Mouse (Mus musculus) retina, adult 2 months (tissue): ENCODE measurements around the gene Kcnk4.

Experiments used
- DNase-seq: peaks from one replicate; pipeline ENCODE4 v3.0.0-alpha.2; 2012; ENCODE audit warnings: low read depth, low spot score

Kcnk4 gene

GRCm38 (mm10) chr19:6937541-6938465, 3.5 kb upstream of the Kcnk4 start:
- no peak for DNase-seq

- DNase-seq: no peak
Observed at GRCm38 (mm10) chr19:6936299-6936698, 2.0 kb upstream of the Kcnk4 start.

GRCm38 (mm10) chr19:6933436-6934194, 700 bp downstream of the Kcnk4 start:
- DNase-seq: no peak

- no peak for DNase-seq
Observed at GRCm38 (mm10) chr19:6933102-6933435, 1.2 kb downstream of the Kcnk4 start.

GRCm38 (mm10) chr19:6932018-6932417, 2.3 kb downstream of the Kcnk4 start:
- no peak for DNase-seq

DNA sequence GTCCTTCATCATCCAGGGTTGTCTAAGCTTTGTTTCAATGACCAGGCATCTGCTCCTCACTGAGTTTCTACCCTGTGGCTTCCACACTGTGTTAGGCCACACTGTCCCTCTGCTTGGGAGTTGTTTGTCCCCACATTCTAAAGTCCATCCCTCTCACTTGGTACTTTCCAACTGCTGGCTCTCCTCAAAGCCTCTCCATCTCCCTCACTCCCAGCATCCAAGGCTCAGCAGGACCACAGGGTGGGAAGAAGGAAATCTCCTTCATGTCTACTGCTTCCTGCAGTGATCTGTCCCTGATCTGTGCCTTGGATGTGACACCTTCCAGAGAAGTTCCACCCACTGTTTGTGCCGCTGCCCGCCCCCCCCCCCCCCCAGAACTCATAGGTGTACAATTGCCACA, 3.3 kb downstream of the Kcnk4 start:
- no peak for DNase-seq

DNA sequence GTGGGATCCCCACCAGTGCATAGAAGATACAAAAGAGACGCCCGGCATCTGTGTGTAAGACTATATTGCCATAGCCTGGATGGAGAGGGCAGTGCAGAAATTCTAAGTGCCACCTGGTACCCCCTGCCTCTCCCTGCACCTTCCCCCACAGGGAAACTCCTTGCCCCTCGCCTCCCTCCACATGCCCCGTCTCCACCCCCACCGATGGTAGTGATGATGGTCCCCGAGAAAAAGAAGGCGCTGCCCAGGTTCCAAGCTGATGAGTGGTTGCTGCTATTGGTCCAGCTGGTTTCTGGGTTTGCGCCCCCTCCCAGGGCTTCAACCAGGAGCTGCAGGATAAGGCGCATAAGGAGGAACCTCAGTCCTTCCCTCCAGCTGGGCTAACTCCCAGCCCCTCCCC, 6.2 kb downstream of the Kcnk4 start:
- no peak for DNase-seq

DNA sequence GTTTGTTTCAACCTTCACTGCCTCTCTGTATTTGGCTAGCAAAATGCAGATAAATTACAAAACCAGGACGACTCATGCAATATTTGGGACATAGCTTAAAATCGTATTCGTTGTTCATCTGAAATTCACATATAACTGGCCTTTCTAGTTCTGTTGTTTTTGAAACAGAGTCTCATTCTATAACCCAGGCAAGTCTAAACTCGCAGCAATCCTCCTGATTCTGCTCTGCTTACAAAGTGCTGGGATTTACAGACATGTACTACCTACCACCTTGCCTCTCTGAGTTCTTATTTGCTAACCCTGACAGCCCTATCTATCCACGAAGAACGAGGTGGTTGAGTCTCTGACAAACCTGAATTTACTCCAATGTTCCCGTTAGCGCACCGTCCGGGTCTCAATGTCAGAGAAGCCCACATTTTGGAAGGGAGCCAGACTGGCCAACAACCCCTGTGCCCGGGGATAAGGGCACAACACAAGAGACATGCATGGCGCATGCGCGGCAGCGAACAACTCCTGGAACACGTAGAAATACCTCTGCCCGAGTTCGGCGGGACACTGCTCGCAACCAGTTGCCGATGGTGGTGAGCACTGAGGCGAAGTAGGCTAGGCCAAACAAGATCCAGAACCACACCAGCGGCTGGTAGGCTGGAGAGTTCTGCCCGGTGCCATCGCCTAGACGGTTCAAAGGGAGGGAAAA, 7.6 kb downstream of the Kcnk4 start:
- DNase-seq: no peak

DNA sequence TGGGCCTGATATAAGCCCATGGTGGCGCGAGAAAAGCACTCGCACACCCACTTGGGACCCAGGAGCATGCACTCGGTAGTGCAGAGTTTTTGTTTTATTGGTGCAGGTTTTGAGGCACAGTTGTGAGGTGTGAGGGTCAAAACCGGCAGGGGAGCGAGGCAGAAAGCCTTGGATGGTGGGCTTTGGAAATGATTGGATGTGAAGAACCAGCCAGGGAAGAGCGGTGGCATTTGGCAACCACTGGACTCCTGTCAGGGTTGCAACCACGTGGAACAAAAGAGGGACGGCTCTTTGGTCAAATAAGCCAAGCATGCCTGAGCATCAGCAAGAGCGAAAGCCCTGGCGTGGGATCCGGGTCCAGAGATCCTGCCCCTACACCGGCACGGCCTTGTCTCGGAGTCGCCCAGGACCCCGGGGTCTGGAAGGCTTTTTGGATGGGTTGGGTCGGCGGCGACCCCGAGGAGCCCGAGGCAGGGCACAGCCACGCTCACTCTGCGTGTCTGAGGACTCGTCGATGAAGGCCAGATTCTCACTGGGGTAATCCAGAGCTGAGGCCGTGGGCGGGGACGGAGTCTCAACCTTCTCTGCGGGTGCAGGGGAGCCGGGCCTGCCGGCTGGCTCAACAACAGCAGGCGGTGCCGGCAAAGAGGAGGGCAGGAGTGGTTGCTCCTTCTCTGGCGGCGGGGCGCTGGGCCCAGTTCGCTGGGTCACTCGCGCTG, 8.5 kb downstream of the Kcnk4 start:
- no peak for DNase-seq

DNA sequence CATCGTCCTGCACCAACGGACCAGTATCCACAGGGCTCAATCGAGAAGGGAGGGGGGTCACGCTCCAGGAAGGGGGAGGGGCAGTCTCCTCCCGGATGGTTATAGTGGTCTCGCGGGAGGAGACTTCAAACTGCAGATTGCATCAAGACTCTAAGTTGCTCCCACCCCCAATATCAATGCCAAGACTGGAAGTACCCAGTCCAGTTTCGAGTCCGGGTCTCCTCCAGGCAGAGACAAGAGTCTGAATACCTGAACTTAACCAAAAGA, 9.1 kb downstream of the Kcnk4 start, which contains the start of gene Catsperz:
TSS of gene Catsperz (minus strand) at position 74 of the 267 bp plus-strand sequence.
- DNase-seq: no peak

- DNase-seq: no peak
Observed at GRCm38 (mm10) chr19:6924461-6925306, 9.6 kb downstream of the Kcnk4 start.

DNA sequence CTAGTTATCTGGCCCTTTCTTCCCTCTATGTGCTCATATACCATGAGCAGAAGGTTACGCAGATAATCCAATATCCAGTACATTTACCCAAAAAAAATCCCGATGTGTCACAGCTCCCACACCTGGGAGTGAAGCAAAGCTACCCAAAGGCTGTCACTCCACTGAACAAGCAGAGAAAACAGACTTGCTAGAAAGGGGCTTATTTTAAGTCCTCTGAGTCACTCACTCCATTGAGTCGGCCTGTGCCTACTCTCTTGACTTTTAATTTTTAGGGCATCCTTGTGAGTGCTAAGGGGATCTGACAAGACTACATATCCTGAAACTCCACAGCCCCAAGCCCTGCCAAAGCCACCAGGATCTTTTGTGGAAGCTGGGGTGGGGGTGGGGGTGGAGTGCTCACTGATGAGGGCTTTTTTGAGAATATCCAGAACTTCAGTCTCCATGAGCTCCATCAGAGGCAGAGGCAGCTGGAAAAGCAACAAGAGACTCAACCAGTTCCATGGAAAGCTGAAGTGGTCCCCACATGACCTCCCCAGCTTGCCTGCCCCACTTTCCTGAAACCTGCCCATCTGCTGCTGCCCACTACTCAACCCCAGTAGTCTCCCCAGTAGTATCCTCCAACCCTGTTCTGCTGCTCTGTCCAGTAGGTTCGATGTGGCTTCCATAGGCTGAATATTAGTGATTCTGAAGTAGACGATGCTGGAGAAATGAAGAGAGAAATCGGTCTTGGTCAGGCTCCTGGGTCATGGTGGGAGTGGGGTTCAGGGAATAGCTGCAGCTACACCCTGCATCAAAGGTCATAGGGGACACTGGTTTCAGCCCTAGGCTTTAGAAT, 11.2 kb downstream of the Kcnk4 start:
- DNase-seq: no peak

- DNase-seq: peak; percentile 96
Observed at GRCm38 (mm10) chr19:6921647-6922567, 12.4 kb downstream of the Kcnk4 start, which contains the start of gene Esrra. TSS of gene Esrra (minus strand) at chr19:6921813.

GRCm38 (mm10) chr19:6920741-6921636, 13.3 kb downstream of the Kcnk4 start:
- DNase-seq: no peak

- no peak for DNase-seq
Observed at GRCm38 (mm10) chr19:6919876-6920740, 14.2 kb downstream of the Kcnk4 start.

DNA sequence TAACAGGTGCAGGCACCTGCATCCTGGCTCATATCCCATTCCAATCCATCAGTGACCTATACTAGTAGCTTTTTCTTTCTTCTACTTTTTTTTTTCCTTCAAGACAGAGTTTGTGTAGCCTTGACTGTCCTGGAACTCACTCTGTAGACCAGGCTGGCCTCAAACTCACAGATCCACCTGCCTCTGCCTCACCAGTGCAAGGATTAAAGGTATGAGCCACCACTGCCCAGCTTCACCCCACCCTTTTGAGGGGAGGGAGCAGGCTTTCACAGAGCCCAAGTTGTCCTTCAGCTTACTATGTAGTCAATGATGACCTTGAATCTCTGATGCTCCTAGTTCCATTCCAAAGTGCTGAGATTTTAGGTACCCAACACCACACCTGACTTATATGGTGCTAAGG, 14.9 kb downstream of the Kcnk4 start:
- DNase-seq: no peak

DNA sequence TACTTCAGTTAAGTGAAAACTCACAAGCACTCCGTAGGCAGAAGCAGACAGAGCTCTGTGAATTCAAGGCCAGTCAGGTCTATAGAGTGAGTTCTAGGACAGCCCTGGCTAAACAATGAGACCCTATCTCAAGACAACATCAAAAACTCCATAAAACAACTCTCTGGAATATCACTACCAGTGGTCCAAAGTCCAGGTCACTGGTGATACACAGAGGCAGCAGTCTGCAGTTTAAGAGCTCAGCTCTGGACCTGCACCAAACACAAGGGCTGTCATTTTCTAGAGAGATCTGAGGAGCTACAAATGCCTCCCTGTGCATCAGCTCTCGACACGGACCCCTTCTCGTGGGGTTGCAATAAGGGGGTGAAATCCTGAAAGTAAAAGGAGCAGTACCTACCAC, 16.0 kb downstream of the Kcnk4 start:
- no peak for DNase-seq
